Comparison of ENCODE assay signal across 9 mouse cellular contexts in genomic region chr5:134101322-134101721, GRCm38 (mm10). TPM values are rescaled to one million over a fixed set of nuclear protein-coding genes. Genes with fewer than 3 reads are reported as not detected.
A peak's percentile ranks its signal among the peaks of the same experiment; 100 is the strongest.
DNase-seq lines count a peak whose midpoint lies in the region; ATAC-seq and TF ChIP-seq lines count a peak whose summit lies in the region.
"Had no signal": no experiment of that assay in that cellular context is flagged by ENCODE, and none has a peak within 500 bp of the region (broad histone marks: within the 10 kb centered on the region; RNA-seq: fewer than 3 reads in every experiment).

No protein-coding gene starts in this region.

- H3K27ac ChIP-seq in left cerebral cortex, adult 2 months: no peak overlapping the region
- no peak overlapping the region for H3K27ac ChIP-seq in hindbrain, embryonic 14.5 days
- H3K27ac ChIP-seq in stomach, embryonic 15.5 days: peak overlapping the region; percentile 36

- peak overlapping the region; percentile 96 for H3K4me3 ChIP-seq in left cerebral cortex, adult 2 months
- peak overlapping the region; percentile 93 for H3K4me3 ChIP-seq in hindbrain, embryonic 14.5 days (replicated peaks; ENCODE audit: low read length)
- H3K4me3 ChIP-seq in stomach, embryonic 15.5 days (replicated peaks): 0 out of 2 replicates have a peak overlapping the region, but pooled peaks have one; percentile 5

- no peak for ATAC-seq in hindbrain, embryonic 14.5 days (ENCODE audit: low FRiP score)
- ATAC-seq in stomach, embryonic 15.5 days (ENCODE audit: insufficient read depth, low FRiP score, low read depth): no peak
- ATAC-seq in inflammation-experienced regulatory T-cells, adult 6 months: no peak
- ATAC-seq: liver, postnatal 0 days had no signal

- H3K27me3 ChIP-seq in hindbrain, embryonic 14.5 days (ENCODE audit: control insufficient read depth, insufficient read depth, low read length): no peaks in the 10 kb centered on the region
- H3K27me3 ChIP-seq in stomach, embryonic 15.5 days (replicated peaks): no peaks in the 10 kb centered on the region

- peaks cover 11% of the 10 kb centered on the region for H3K36me3 ChIP-seq in hindbrain, embryonic 14.5 days (replicated peaks; ENCODE audit: control insufficient read depth, insufficient read depth)
- H3K36me3 ChIP-seq in stomach, embryonic 15.5 days: no peaks in the 10 kb centered on the region

- H3K4me1 ChIP-seq in hindbrain, embryonic 14.5 days (replicated peaks; ENCODE audit: control insufficient read depth, insufficient read depth, low read length): peaks cover 24% of the 10 kb centered on the region
- peaks cover 17% of the 10 kb centered on the region; the same call in 1 of the 2 replicates for H3K4me1 ChIP-seq in stomach, embryonic 15.5 days

- intact Hi-C loops in left cerebral cortex, adult 2 months (cut with DNase I): no loop called here
- intact Hi-C loops in left cerebral cortex, postnatal 10 days (cut with DNase I): no loop called here

- peak overlapping the region; percentile 63 for H3K4me2 ChIP-seq in hindbrain, embryonic 14.5 days (replicated peaks)
- peak overlapping the region; percentile 36 for H3K4me2 ChIP-seq in stomach, embryonic 15.5 days

- H3K9me3 ChIP-seq in hindbrain, embryonic 14.5 days (ENCODE audit: control insufficient read depth, low read length): no peaks in the 10 kb centered on the region
- H3K9me3 ChIP-seq in stomach, embryonic 15.5 days: no peaks in the 10 kb centered on the region

- no peak for DNase-seq in left cerebral cortex, adult 2 months (ENCODE audit: extremely low spot score in 1 of 2, low spot score in 2 of 2)
- no peak for DNase-seq in left cerebral cortex, postnatal 10 days (ENCODE audit: extremely low spot score in 1 of 2, low spot score in 2 of 2)
- no peak for DNase-seq in hindbrain, embryonic 14.5 days (ENCODE audit: low spot score)
- peak; percentile 49 to 66 for DNase-seq in kidney, postnatal 36 days
- DNase-seq in layer of hippocampus, adult 11-12 months (ENCODE audit: low spot score): no peak
- no peak for DNase-seq in adrenal gland, postnatal 36 days
- DNase-seq: liver, postnatal 0 days had no signal

- 34% methylated on average over 5 of the region's 5 CpGs for WGBS in hindbrain, embryonic 14.5 days
- 68% methylated on average over 5 of the region's 5 CpGs for WGBS in stomach, embryonic 15.5 days

- TF ChIP-seq CTCF in left cerebral cortex, adult 2 months (IDR thresholded peaks at IDR 0.05): no peak

- peak overlapping the region; percentile 88 for H3K9ac ChIP-seq in hindbrain, embryonic 14.5 days
- H3K9ac ChIP-seq in stomach, embryonic 15.5 days: no peak overlapping the region
- H3K9ac ChIP-seq: liver, postnatal 0 days had no signal

RNA-seq across cellular contexts. Expression of gene Castor2, which starts 1.8 kb away (rescaled TPM):
- total RNA-seq in left cerebral cortex, adult 2 months (2021): 10 to 100 TPM; 86.7 to 93.1 TPM
- total RNA-seq in left cerebral cortex, postnatal 10 days (2021): 10 to 100 TPM; 54.9 to 57.6 TPM
- polyA plus RNA-seq in hindbrain, embryonic 14.5 days (2014; fragmentation: Nextera tagmentation; extraction: Ambion mirVana): 28.1 and 31.9 TPM in 2 replicates
- polyA plus RNA-seq in stomach, embryonic 15.5 days (2015; fragmentation: Nextera tagmentation; extraction: Ambion mirVana): 4.5 and 5.1 TPM in 2 replicates
- 10 to 100 TPM; 12.1 TPM for total RNA-seq in adrenal gland, postnatal 36 days (2021)
- 1 to 10 TPM; 1.6 to 6.5 (median 5.4) TPM for polyA plus RNA-seq in inflammation-experienced regulatory T-cells, adult 6 months (2017; shearing (Covaris generic))

Comparison
In these comparisons a context has a peak if more than half of its experiments do, and no peak if none do; other contexts are left out.
1. DNase-seq: peak in kidney, postnatal 36 days (2 of 2); none in left cerebral cortex, adult 2 months (0 of 2), left cerebral cortex, postnatal 10 days (0 of 2), hindbrain, embryonic 14.5 days (single experiment), layer of hippocampus, adult 11-12 months (single experiment) and adrenal gland, postnatal 36 days (0 of 2).
2. H3K4me3 ChIP-seq: peak in every context shown above with its lines; median percentile 96 in left cerebral cortex, adult 2 months; 93 in hindbrain, embryonic 14.5 days; 5 in stomach, embryonic 15.5 days.
3. RNA of gene Castor2, which starts 1.8 kb away (total RNA-seq): 86.7 to 93.1 TPM in left cerebral cortex, adult 2 months and 54.9 to 57.6 TPM in left cerebral cortex, postnatal 10 days; 12.1 TPM in adrenal gland, postnatal 36 days; every median in the first group is over 4 times any median in the second.